Mouse (Mus musculus): ENCODE data around the gene Dmbt1. TPM values are rescaled to one million over a fixed set of nuclear protein-coding genes. Genes with fewer than 3 reads are reported as not detected.

The Dmbt1 gene
- total RNA-seq, 2 experiments from 2014 or later = not detected

Other genes starting within 250 kb of the Dmbt1 start
- gene Plekha1, start 166.3 kb upstream of the Dmbt1 start, total RNA-seq (2021) = 10 to 100 TPM; 31.4 to 37.8 TPM
- gene Htra1, start 95.9 kb upstream of the Dmbt1 start, total RNA-seq (2021) = 10 to 100 TPM; 78.8 to 98.4 TPM
- gene 4933402N03Rik, start 114.3 kb downstream of the Dmbt1 start, total RNA-seq (2021) = not detected
- gene 5430419D17Rik, start 142.3 kb downstream of the Dmbt1 start, total RNA-seq (2021) = not detected

Measured in gastrocnemius, postnatal 4 days (tissue).